Mouse (Mus musculus): ENCODE measurements at regions not wholly inside any gene's neighbourhood (a gene's known extent, or its start where the extent isn't known, plus 50 kb on each side); places are given as distances from the start of the nearest gene placed in this dataset.

- DNase-seq = no peak
Measured at GRCm38 (mm10) chr10:39316533-39316932, 52.1 kb upstream of the Fyn start.

GRCm38 (mm10) chr10:39315434-39316174 lies 53.1 kb upstream of the Fyn start:
- no peak for DNase-seq

GRCm38 (mm10) chr10:39311501-39311900 lies 57.2 kb upstream of the Fyn start:
- no peak for DNase-seq

- no peak for DNase-seq
Measured at GRCm38 (mm10) chr10:39308535-39308934, 60.1 kb upstream of the Fyn start.

GRCm38 (mm10) chr10:39292703-39293496 lies 75.8 kb upstream of the Fyn start:
- DNase-seq = no peak

- DNase-seq = no peak
Measured at GRCm38 (mm10) chr10:39291747-39292198, 76.9 kb upstream of the Fyn start.

- DNase-seq = no peak
Measured at GRCm38 (mm10) chr10:39291134-39291746, 77.4 kb upstream of the Fyn start.

GRCm38 (mm10) chr10:39290245-39290644 lies 78.4 kb upstream of the Fyn start:
- no peak for DNase-seq

- no peak for DNase-seq
Measured at GRCm38 (mm10) chr10:39280366-39281000, 88.2 kb upstream of the Fyn start.

- no peak for DNase-seq
Measured at GRCm38 (mm10) chr10:39274202-39274601, 94.5 kb upstream of the Fyn start.

- DNase-seq = no peak
Measured at GRCm38 (mm10) chr10:39273426-39273825, 95.2 kb upstream of the Fyn start.

GRCm38 (mm10) chr10:39272387-39272949 lies 96.2 kb upstream of the Fyn start:
- no peak for DNase-seq

GRCm38 (mm10) chr10:39270406-39270805 lies 98.2 kb upstream of the Fyn start:
- no peak for DNase-seq

- no peak for DNase-seq
Measured at GRCm38 (mm10) chr10:39267236-39267635, 101.4 kb upstream of the Fyn start.

GRCm38 (mm10) chr10:39266482-39266881 lies 102.2 kb upstream of the Fyn start:
- DNase-seq = no peak

- DNase-seq = no peak
Measured at GRCm38 (mm10) chr10:39262466-39262865, 98.9 kb upstream of the Ccn6 start.

GRCm38 (mm10) chr10:39261174-39262145 lies 97.9 kb upstream of the Ccn6 start:
- DNase-seq = no peak

GRCm38 (mm10) chr10:39260061-39260460 lies 96.5 kb upstream of the Ccn6 start:
- no peak for DNase-seq

- no peak for DNase-seq
Measured at GRCm38 (mm10) chr10:39257371-39258154, 94.0 kb upstream of the Ccn6 start.

- DNase-seq = no peak
Measured at GRCm38 (mm10) chr10:39254561-39254960, 91.0 kb upstream of the Ccn6 start.

GRCm38 (mm10) chr10:39250039-39250438 lies 86.4 kb upstream of the Ccn6 start:
- no peak for DNase-seq
